9 mouse cellular contexts compared by ENCODE assay signal in the genomic region with DNA sequence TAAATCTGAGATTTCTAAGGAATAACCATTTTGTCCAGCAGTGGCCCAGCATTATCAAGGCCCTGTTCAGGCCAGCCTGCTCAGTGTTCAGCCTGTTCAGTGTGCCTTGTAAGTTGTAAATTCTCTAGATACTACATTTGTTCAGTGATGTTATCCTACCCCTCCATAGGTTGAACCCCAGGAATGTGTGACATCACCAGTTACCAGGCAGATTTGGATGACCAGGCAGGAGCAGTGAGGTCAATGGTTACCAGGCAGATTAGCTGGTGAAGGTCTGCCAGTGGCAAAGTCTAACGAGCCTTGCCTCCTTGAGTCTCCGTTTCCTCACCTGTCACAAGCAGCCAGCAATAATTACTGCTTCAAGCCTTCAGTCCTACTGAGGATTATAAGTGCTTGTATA. TPM values are rescaled to one million over a fixed set of nuclear protein-coding genes. Genes with fewer than 3 reads are reported as not detected.
DNase-seq lines count a peak whose midpoint lies in the region; ATAC-seq lines count a peak whose summit lies in the region.
"Had no signal": no experiment of that assay in that cellular context is flagged by ENCODE, and none has a peak within 500 bp of the region (broad histone marks: within the 10 kb centered on the region; RNA-seq: fewer than 3 reads in every experiment).

No protein-coding gene starts in this region.

- H3K4me3 ChIP-seq in forebrain, embryonic 10.5 days = no peak overlapping the region
- no peak overlapping the region for H3K4me3 ChIP-seq in forebrain, embryonic 12.5 days (replicated peaks)

- H3K9me3 ChIP-seq in forebrain, embryonic 10.5 days = peaks cover 4% of the 10 kb centered on the region; the same call in 1 of the 2 replicates
- H3K9me3 ChIP-seq in forebrain, embryonic 12.5 days = 0 out of 2 replicates have a peak, but pooled peaks cover 3% of the 10 kb centered on the region

- no peaks in the 10 kb centered on the region for H3K36me3 ChIP-seq in forebrain, embryonic 10.5 days (replicated peaks)
- H3K36me3 ChIP-seq in forebrain, embryonic 12.5 days (replicated peaks) = no peaks in the 10 kb centered on the region

- peak; percentile 57 for DNase-seq in forebrain, embryonic 10.5 days (ENCODE audit: extremely low spot score, low spot score)
- DNase-seq in urinary bladder, adult 18-20 months (ENCODE audit: low spot score in 2 of 2) = peak; percentile 26 to 53
- no peak for DNase-seq in urinary bladder, adult 2 months (ENCODE audit: low spot score)
- peak; percentile 63 to 89 for DNase-seq in frontal cortex, adult 2 months (ENCODE audit: extremely low spot score in 1 of 2, low spot score in 1 of 2)
- peak; percentile 87 to 92 for DNase-seq in kidney, postnatal 25 days
- peak; percentile 91 for DNase-seq in lung, postnatal 10 days
- peak; percentile 70 for DNase-seq in telencephalon, adult 2 months (ENCODE audit: low read depth, low spot score)

- H3K4me2 ChIP-seq in forebrain, embryonic 12.5 days = no peak overlapping the region

- H3K27ac ChIP-seq in forebrain, embryonic 10.5 days = no peak overlapping the region
- H3K27ac ChIP-seq in forebrain, embryonic 12.5 days = no peak overlapping the region

- no peak overlapping the region for H3K9ac ChIP-seq in forebrain, embryonic 12.5 days

- no peak for ATAC-seq in forebrain, embryonic 12.5 days (ENCODE audit: low FRiP score)

- H3K4me1 ChIP-seq in forebrain, embryonic 10.5 days = peaks cover 14% of the 10 kb centered on the region
- no peaks in the 10 kb centered on the region for H3K4me1 ChIP-seq in forebrain, embryonic 12.5 days

- H3K27me3 ChIP-seq in forebrain, embryonic 10.5 days (ENCODE audit: poor library complexity, severe bottlenecking) = peaks cover 21% of the 10 kb centered on the region
- H3K27me3 ChIP-seq in forebrain, embryonic 12.5 days = peaks cover 18% of the 10 kb centered on the region

- 41% methylated on average over 2 of the region's 2 CpGs for WGBS in forebrain, embryonic 10.5 days
- WGBS in forebrain, embryonic 12.5 days = 34% methylated on average over 2 of the region's 2 CpGs

RNA-seq across cellular contexts. Expression of a gene that starts 18.8 kb away (rescaled TPM):
- 0.50 TPM in 1 of 2 replicates, not detected in the other for polyA plus RNA-seq in forebrain, embryonic 10.5 days (2016; fragmentation: Nextera tagmentation; extraction: Ambion mirVana)
- polyA plus RNA-seq in forebrain, embryonic 12.5 days (2016; fragmentation: Nextera tagmentation; extraction: Ambion mirVana) = not detected in 2 replicates
- polyA plus RNA-seq in urinary bladder, adult 2 months (2012; rRNA removed) = not detected in 2 replicates
- polyA plus RNA-seq in frontal cortex, adult 2 months (2012; rRNA removed) = not detected in 2 replicates
- polyA plus RNA-seq: heart, embryonic 16.5 days had no signal

RNA-seq across cellular contexts. Expression of a gene that starts 23.4 kb away (rescaled TPM):
- 2.6 and 3.3 TPM in 2 replicates for polyA plus RNA-seq in forebrain, embryonic 10.5 days (2016; fragmentation: Nextera tagmentation; extraction: Ambion mirVana)
- polyA plus RNA-seq in forebrain, embryonic 12.5 days (2016; fragmentation: Nextera tagmentation; extraction: Ambion mirVana) = 1.1 and 1.5 TPM in 2 replicates
- 1.3 and 1.5 TPM in 2 replicates for polyA plus RNA-seq in urinary bladder, adult 2 months (2012; rRNA removed)
- polyA plus RNA-seq in frontal cortex, adult 2 months (2012; rRNA removed) = 0.18 and 0.21 TPM in 2 replicates

RNA-seq across cellular contexts. Expression of a gene that starts 26.6 kb away (rescaled TPM):
- polyA plus RNA-seq in forebrain, embryonic 10.5 days (2016; fragmentation: Nextera tagmentation; extraction: Ambion mirVana) = 34.0 and 36.6 TPM in 2 replicates
- 26.5 and 30.1 TPM in 2 replicates for polyA plus RNA-seq in forebrain, embryonic 12.5 days (2016; fragmentation: Nextera tagmentation; extraction: Ambion mirVana)
- polyA plus RNA-seq in urinary bladder, adult 2 months (2012; rRNA removed) = 22.1 and 25.6 TPM in 2 replicates
- 22.4 and 23.3 TPM in 2 replicates for polyA plus RNA-seq in frontal cortex, adult 2 months (2012; rRNA removed)

RNA-seq across cellular contexts. Expression of a gene that starts 29.1 kb away (rescaled TPM):
- 1,181 and 1,186 TPM in 2 replicates for polyA plus RNA-seq in forebrain, embryonic 10.5 days (2016; fragmentation: Nextera tagmentation; extraction: Ambion mirVana)
- polyA plus RNA-seq in forebrain, embryonic 12.5 days (2016; fragmentation: Nextera tagmentation; extraction: Ambion mirVana) = 707 and 745 TPM in 2 replicates
- 594 and 906 TPM in 2 replicates for polyA plus RNA-seq in urinary bladder, adult 2 months (2012; rRNA removed)
- 280 and 304 TPM in 2 replicates for polyA plus RNA-seq in frontal cortex, adult 2 months (2012; rRNA removed)

RNA-seq across cellular contexts. Expression of a gene that starts 39.2 kb away (rescaled TPM):
- 1.7 and 2.7 TPM in 2 replicates for polyA plus RNA-seq in forebrain, embryonic 10.5 days (2016; fragmentation: Nextera tagmentation; extraction: Ambion mirVana)
- 10.2 and 10.8 TPM in 2 replicates for polyA plus RNA-seq in forebrain, embryonic 12.5 days (2016; fragmentation: Nextera tagmentation; extraction: Ambion mirVana)
- polyA plus RNA-seq in urinary bladder, adult 2 months (2012; rRNA removed) = 2.5 and 2.9 TPM in 2 replicates
- polyA plus RNA-seq in frontal cortex, adult 2 months (2012; rRNA removed) = 170 and 198 TPM in 2 replicates
